Mouse (Mus musculus): Measurements from ENCODE around the gene Sergef.

- TF ChIP-seq CTCF (IDR thresholded peaks at IDR 0.05; ENCODE audit: extremely low read depth, insufficient read depth, low read length) (no peak), POLR2A (IDR thresholded peaks at IDR 0.05; ENCODE audit: extremely low read depth, insufficient read depth, low read length) (no peak)
Measured at GRCm38 (mm10) chr7:46615256-46615977, 24.2 kb downstream of the Sergef start.
